Mouse (Mus musculus): Measurements from ENCODE around the gene Pgm3.

DNA sequence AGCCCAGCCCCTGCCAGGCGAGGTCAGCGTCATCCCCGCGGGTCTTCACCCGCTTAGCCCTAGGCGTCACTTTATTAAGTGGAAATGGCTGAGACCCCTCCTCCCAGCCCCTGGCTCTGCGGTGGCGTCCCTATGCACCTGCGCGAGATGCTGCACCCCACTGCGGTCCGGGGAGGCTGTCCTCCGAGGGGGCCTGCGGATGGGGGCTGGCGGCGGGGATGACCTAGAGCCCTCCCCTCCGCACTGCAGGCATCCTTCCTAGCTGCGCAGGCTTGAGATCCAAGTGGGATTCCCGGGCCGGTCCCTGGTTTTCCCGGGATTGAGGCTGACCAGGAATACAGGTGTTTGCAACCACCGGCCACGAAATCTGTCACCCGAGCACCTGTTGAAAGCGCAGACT, 554 bp upstream of the Pgm3 start:
- no peak for TF ChIP-seq EP300 (optimal IDR thresholded peaks at IDR 0.05)
- TF ChIP-seq CTCF (IDR thresholded peaks at IDR 0.05; ENCODE audit: low read depth), result no peak
